Mouse (Mus musculus): ENCODE measurements around the gene Hist1h3i.
"Not testable (repeated sequence)": the region's sequence is repeated elsewhere in the genome, so short reads cannot be mapped to it uniquely, and the experiment has no call there.

Hist1h3i gene

GRCm38 (mm10) chr13:21783255-21783617 is at the start of gene Hist1h3i:
TSS of gene Hist1h3i (minus strand) at chr13:21783370.
- DNase-seq (ENCODE audit: extremely low read depth, low read depth, low spot score), result no peak

DNA sequence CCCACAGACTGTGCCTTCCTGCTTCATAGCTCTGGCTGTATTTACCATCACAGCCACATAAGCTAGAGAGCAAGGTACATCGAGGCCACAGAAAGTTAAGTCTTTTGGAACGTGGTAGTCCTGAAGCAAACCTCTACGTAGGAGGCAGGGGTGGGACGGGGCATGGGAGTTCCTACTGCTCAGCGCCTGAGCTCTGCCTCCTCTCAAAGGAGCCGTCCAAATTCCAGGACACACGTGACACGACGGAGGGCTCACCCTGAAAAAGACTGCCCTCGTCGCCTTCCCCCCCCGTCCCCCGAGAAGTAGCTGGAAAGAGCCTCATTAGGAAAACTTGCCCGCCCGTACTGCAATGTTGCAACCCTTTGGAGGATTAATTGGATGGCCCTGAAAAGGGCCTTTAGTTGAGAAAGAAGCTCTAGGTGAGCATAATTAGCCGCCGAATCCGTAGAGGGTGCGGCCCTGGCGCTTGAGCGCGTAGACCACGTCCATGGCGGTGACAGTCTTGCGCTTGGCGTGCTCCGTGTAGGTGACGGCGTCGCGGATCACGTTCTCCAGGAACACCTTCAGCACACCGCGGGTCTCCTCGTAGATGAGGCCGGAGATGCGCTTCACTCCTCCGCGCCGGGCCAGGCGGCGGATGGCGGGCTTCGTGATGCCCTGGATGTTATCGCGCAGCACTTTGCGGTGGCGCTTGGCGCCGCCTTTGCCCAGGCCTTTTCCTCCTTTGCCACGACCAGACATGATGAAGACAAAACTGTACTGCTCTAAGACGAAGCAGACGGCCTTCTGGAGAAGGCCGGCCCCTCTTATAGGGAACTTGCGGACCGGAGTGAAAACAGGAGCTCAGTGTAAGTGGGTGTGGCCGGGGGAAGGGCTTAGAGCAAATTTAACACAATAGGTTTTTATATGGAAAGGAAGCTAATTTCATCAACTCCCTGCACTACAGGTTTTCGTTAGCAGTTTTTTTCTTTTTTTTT is 48.5 kb upstream of the Hist1h3i start, which contains the start of gene Hist1h4n:
TSS of gene Hist1h4n (minus strand) at position 779 of the 977 bp plus-strand sequence.
- not testable (repeated sequence) for DNase-seq (ENCODE audit: extremely low read depth, low read depth, low spot score)

DNA sequence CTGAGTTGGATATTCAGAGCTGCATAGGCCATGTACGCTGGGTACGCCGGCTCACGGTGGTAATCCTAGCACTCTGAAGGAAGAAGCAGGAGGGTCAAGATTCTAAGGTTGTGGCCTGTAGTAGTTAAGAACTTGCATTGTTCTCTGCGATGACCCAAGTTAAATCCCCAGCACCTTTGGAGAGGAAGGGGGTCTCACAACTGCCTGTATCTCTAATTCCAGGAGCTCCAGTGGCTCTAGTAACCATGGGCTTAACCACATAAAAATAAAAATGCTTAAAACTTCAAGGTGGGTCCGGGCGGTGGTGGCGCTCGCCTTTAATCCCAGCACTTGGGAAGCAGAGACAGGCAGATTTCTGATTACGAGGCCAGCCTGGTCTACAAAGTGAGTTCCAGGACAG is 47.2 kb upstream of the Hist1h3i start:
- DNase-seq (ENCODE audit: extremely low read depth, low read depth, low spot score), result no peak

DNA sequence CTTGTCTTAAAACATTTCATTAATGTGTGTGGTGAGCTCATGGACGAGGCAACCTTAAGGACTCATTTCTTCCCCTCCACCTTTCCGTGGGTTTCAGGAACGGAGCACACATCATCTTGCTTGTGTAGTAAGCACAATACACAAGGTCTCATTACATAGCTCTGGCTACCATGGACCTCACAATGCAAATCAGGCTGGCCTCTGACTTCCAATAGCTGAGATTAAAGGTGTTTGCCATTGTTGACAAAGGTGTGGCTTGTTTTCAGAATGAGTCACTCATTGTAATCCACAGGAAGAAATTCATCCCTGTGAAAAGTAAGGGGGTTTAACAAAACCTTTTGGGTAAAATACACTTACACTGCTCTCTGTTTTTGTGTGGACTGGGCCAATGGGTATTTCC is 45.3 kb upstream of the Hist1h3i start:
- DNase-seq (ENCODE audit: extremely low read depth, low read depth, low spot score), result no peak

GRCm38 (mm10) chr13:21820082-21820890 is 37.1 kb upstream of the Hist1h3i start:
- not testable (repeated sequence) for DNase-seq (ENCODE audit: extremely low read depth, low read depth, low spot score)

DNA sequence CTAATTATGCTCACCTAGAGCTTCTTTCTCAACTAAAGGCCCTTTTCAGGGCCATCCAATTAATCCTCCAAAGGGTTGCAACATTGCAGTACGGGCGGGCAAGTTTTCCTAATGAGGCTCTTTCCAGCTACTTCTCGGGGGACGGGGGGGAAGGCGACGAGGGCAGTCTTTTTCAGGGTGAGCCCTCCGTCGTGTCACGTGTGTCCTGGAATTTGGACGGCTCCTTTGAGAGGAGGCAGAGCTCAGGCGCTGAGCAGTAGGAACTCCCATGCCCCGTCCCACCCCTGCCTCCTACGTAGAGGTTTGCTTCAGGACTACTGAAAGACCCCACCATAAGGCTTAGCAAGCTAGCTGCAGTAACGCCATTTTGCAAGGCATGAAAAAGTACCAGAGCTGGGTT is 28.9 kb upstream of the Hist1h3i start:
- DNase-seq (ENCODE audit: extremely low read depth, low read depth, low spot score), result not testable (repeated sequence)

GRCm38 (mm10) chr13:21811539-21811938 is 28.4 kb upstream of the Hist1h3i start, which contains the start of gene Hist1h4m:
TSS of gene Hist1h4m (plus strand) at chr13:21811746.
- not testable (repeated sequence) for DNase-seq (ENCODE audit: extremely low read depth, low read depth, low spot score)

DNA sequence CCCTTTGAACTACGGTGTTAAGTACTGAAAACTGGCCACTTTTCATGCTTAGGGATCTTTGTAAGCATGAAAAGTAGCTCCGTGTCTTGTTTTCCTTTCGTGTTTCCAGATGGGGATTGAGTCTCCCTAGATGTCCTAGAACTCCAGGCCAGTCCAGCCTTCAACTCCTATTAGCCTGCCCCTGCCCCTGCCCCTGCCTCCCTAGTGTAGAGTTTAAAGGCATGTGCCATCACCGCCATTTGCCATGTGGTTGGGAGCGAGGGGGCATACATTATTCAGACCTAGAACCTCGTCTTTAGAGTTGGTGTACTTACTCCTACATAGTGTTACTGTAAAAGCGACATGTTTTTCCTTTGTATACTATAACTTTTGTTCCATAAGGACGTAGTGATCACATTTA is 27.9 kb upstream of the Hist1h3i start:
- not testable (repeated sequence) for DNase-seq (ENCODE audit: extremely low read depth, low read depth, low spot score)

DNA sequence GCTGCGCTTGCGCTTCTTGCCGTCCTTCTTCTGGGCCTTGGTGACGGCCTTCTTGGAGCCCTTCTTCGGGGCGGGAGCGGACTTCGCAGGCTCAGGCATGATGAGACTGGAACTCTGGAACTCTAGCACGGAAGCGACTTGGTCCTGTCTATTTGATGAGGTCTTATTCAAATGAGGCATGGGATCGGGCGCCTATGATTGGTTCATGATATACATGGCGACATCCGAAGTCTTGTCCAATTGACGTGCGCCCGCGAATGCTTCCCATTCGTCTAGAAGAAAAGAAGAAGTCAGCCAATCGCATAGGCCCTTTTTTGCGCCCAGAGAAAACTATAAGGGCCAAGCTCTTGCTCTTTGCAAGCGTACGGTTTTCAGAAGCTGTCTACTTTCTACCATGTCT is 26.9 kb upstream of the Hist1h3i start, which contains the start of the genes Hist1h2bq and Hist1h2ao:
TSS of gene Hist1h2bq (minus strand) at position 125 of the 400 bp plus-strand sequence.
TSS of gene Hist1h2ao (plus strand) at position 393 of the 400 bp plus-strand sequence.
- DNase-seq (ENCODE audit: extremely low read depth, low read depth, low spot score), result not testable (repeated sequence)

DNA sequence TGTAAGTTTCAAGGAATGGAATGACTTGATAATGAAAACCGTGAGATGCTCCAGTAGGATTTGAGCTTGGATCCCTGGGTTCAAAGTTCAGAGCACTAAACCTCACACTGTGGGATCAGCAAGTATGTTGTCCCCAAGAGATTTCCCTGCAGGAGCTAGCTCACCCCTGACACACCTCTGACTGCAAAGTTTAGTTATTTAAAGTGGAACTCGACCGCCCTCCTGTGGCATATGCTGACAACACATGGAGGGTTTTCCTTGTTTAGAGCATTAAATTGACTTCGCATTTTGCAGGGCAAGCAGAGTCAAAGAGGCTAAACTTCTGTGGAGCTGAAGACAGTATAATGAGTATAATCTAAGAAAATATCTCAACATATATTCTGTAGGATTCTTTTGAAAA is 19.9 kb upstream of the Hist1h3i start:
- DNase-seq (ENCODE audit: extremely low read depth, low read depth, low spot score), result not testable (repeated sequence)

DNA sequence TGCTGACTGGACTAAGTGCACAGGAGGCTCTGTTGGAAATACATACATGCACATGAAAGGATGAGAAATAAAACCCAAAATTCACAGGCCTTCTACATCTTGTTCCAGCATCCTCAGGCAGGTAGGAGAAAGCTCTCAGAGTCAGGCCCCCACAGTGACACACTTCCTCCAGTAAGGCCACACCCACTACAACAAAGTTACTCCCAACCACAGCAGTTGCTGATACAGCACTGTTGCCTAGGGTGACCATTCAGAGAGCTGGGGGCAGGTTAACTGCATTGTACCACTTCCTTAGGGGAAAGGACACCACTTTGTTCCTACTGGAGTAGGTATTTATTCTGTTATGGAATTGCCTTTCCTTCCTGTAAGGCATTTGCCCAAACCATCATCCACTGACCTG is 14.0 kb upstream of the Hist1h3i start:
- DNase-seq (ENCODE audit: extremely low read depth, low read depth, low spot score), result not testable (repeated sequence)

- DNase-seq (ENCODE audit: extremely low read depth, low read depth, low spot score), result no peak
Measured at GRCm38 (mm10) chr13:21795584-21795983, 12.4 kb upstream of the Hist1h3i start.

DNA sequence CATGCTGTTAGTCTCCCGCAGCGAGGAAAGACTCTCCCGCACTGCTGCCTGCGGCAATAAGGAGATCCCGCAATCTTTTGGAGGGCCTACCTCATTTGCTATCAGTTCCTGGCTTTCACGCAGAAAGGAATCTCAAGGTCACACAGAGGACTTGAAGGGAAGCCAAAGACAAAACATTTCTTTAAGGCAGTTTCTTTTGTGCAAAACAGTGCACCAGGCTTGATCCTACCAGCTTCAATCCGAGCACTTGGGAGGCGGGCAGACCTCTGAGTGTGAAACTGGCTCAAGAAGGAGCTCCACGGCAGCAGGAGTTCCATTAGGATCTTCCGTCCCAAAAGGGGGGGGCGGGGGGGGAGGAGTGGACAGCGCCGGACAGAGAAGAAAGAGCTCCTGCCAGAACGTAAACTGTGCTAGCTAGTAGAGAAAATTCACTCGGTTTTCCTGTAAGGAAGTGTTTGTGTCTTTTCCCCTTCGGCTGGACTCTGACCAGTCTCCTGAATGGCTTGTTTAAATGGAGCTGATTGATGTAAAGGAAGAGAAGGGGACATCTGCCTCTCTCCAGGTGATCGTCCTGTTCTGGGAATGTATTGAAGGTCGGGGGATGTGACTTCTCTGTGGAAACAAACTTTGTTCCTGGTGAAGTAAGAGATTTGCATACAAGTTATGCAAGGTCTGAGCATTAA is 7.6 kb upstream of the Hist1h3i start:
- no peak for DNase-seq (ENCODE audit: extremely low read depth, low read depth, low spot score)

DNA sequence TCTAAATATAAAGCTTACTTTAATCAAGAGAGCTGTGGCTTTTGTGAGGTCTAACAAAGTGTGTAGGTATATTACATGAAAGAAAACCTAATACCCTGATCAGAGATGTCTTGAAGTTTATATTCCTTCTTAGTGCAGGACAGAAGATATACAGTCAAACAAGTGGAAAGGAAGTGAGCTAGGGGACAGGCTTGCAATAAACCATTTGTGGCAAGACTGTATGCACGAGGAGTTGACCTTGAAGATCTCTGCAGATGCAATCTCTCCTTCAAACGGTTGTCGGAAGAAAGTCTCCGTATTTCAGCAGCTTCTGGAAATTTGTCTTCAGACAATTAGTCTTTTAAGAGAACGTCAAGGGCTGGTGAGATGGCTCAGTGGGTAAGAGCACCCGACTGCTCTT is 6.8 kb upstream of the Hist1h3i start:
- DNase-seq (ENCODE audit: extremely low read depth, low read depth, low spot score), result no peak

DNA sequence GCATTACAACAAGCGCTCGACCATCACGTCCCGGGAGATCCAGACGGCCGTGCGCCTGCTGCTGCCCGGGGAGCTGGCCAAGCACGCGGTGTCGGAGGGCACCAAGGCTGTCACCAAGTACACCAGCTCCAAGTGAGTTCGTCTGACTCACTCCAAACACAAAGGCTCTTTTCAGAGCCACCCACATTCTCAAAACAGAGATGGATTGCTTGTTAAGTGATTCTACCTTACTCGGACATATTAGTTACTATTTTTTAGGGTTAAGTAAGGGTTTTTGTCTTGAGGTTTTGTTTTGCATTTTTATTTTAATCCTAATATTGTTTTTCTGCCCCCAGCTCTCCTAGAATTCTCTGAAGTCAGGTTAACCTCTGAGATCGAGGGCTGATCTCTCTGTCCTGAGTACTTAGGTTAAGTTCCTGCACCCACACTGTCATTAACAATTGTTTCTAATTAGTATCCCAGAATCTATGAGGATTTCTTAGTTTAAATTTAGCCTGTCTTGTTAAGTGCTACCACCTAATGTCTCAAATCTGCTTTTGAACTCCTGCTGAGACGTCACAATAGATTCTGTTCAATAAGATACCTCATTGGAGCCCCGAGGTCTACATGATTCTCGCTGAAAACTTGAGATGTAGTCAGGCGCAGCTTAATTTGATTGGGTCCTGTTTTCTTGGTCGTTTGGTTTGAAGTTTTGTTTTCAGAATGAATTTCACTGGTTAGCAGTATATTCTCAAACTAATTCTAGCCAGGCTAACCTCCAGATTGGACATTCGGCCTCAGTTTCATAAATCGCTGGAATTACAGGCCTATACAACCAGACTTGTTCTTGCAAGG is 4.8 kb upstream of the Hist1h3i start:
- no peak for DNase-seq (ENCODE audit: extremely low read depth, low read depth, low spot score)

DNA sequence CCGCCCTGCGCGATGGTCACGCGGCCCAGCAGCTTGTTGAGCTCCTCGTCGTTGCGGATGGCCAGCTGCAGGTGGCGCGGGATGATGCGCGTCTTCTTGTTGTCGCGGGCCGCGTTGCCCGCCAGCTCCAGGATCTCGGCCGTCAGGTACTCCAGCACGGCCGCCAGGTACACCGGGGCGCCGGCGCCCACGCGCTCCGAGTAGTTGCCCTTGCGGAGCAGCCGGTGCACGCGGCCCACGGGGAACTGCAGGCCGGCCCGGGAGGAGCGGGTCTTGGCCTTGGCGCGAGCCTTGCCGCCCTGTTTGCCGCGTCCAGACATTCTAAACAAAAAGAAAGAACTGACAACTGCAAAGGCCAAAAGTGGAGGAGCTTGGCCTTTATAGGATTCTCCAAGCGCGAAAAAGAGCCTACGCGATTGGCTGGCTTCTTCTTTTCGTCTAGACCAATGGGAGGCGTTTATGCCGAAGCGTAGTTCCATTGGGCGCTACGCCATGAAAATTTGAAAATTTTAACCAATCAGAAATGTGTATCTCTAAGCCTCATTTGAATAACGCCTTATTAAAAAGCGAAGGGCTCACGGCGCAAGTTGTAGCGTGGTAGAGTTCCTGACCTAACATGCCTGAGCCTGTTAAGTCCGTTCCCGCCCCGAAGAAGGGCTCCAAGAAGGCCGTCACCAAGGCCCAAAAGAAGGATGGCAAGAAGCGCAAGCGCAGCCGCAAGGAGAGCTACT is 3.9 kb upstream of the Hist1h3i start, which contains the start of the genes Hist1h2an and Hist1h2bp:
TSS of gene Hist1h2an (minus strand) at position 320 of the 731 bp plus-strand sequence.
TSS of gene Hist1h2bp (plus strand) at position 563 of the 731 bp plus-strand sequence.
- DNase-seq (ENCODE audit: extremely low read depth, low read depth, low spot score), result peak; percentile 92

GRCm38 (mm10) chr13:21786189-21786898 is 3.2 kb upstream of the Hist1h3i start:
- DNase-seq (ENCODE audit: extremely low read depth, low read depth, low spot score), result no peak

GRCm38 (mm10) chr13:21784311-21784710 is 1.1 kb upstream of the Hist1h3i start:
- DNase-seq (ENCODE audit: extremely low read depth, low read depth, low spot score), result no peak

Measured in fat pad, adult 2 months (tissue).